Mouse (Mus musculus): Measurements from ENCODE around the gene Cpn2.

The Cpn2 gene

DNA sequence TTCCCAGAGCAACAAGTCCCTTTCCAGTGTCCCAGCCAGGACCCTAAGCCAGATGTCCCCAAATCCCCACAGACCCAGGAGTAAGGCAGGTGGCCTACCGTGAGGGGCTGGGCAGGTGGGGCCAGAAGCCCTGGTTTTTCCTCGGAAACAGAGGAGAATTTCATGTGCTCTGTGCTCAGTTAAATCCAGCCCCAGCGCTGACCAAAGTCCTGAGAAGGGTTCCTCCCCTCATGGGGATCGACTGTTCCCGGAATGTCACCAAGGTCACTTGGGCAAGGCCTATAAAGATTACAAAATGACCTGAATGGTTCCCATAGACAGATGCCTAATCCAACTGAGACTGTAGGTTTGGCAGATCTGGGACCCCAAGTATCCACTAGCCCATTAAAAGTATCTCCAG lies at the start of gene Cpn2:
TSS of gene Cpn2 (minus strand) at position 141 of the 400 bp plus-strand sequence.
- no peak for DNase-seq

DNA sequence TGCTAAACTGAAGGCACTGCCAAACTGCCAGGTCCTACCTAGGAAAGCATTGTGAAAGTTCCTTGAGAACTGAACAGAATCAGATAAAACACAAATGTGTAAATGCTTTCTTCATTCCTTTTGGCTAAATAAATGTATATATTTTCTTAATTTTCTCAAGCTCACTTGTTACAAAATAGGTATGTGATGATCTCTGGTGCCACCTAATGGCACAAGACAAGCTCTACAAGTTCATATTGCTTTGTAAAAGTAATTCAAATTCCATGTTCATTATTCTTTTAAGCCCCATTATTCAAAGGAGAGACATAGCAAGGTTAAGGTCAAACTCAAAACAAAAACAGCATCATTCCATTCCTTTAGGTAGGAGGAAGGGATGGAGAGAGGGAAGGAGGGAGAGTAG lies 46.9 kb upstream of the Cpn2 start:
- no peak for DNase-seq

GRCm38 (mm10) chr16:30310647-30311046 lies 43.3 kb upstream of the Cpn2 start, which contains the start of gene Gp5:
Gp5 (minus strand) TSS chr16:30310779.
- DNase-seq, result no peak

- DNase-seq, result no peak
Measured at GRCm38 (mm10) chr16:30310171-30310515, 42.8 kb upstream of the Cpn2 start.

- no peak for DNase-seq
Measured at GRCm38 (mm10) chr16:30309395-30310170, 42.3 kb upstream of the Cpn2 start.

GRCm38 (mm10) chr16:30308616-30309394 lies 41.5 kb upstream of the Cpn2 start:
- DNase-seq, result peak; percentile 54

- DNase-seq, result no peak
Measured at GRCm38 (mm10) chr16:30307961-30308615, 40.8 kb upstream of the Cpn2 start.

GRCm38 (mm10) chr16:30307306-30307705 lies 40.0 kb upstream of the Cpn2 start:
- no peak for DNase-seq

DNA sequence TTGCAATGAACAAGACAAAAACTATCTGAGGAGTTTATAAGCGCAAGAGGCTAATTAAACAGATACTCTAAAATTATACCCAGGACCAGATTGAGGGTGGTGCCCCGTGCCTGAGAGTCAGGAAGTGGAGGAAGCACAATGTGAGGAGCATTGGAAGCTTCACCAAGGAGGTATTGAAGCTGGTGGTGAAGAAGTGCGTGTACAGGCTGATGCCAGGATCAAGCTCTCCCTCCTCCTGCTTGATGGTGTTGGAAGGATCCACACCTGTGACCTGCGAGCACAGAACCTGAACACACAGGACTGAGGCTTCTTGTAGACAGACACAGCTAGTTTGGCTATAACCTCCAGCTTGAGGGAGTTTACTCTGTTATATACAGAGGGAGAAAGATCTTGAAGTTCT lies 38.8 kb upstream of the Cpn2 start:
- no peak for DNase-seq

DNA sequence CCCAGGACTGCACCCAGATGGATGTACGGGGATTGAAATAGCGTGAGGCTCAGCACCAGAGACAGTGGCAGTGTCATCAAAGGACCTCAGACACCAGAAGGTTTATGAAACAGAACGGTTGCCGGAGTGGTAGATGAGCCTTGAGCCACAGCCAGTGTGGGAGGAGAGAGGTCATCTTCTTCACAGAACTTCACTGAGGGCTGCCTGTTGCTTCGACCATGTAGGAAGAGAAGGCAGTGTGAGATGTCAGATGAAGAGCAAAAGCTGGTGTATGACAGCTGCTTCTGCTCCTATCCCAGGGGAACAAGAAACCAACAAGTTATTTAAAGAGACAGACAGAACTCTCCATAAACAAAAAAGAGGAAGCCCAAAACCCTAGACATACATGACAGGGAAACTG lies 36.9 kb upstream of the Cpn2 start:
- no peak for DNase-seq

DNA sequence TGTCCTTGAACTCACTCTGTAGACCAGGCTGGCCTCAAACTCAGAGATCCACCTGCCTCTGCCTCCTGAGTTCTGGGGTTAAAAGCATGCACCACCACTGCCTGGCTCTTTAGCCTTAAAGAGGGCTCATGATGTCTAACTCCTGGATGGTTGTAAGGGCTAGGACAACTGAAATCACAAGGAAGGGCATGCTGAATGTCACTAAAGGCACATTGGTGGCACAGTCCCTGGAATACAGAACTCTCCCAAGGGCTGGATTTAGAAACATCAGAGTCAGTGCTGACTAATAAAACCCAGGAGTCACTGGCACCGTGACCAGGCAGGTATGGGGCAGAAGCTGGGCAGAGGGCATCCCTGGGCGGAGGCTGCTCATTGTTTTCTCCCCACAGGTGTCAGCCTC lies 36.1 kb upstream of the Cpn2 start:
- DNase-seq, result no peak

- DNase-seq, result no peak
Measured at GRCm38 (mm10) chr16:30302686-30303085, 35.4 kb upstream of the Cpn2 start.

DNA sequence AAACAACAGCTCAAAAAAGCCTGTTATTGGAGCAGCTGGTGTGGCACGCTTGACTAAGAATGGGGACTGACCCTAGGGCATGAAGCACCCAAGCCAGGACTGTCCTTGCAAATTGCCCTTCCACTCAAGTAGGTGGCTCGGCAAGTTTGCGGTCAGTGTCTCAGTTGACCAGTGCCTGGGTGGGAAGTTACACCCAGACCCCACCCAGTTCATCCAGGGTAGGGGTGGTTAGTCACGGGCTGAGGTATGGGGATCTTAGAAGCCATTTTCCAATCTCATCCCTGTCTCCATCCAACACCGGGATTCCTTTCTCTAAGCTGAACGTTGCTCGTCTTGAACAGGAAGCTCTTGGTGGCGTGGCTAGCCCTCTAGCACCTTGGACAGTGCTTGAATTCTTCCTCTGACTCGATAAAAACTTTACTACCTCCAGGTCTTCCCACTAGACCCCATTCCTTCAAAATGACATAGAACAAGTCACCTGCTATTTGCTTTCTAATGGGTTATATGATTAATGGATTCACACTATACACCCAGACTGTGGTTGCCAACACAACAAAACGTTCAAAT lies 32.5 kb upstream of the Cpn2 start:
- no peak for DNase-seq

GRCm38 (mm10) chr16:30297450-30297849 lies 30.2 kb upstream of the Cpn2 start:
- no peak for DNase-seq

DNA sequence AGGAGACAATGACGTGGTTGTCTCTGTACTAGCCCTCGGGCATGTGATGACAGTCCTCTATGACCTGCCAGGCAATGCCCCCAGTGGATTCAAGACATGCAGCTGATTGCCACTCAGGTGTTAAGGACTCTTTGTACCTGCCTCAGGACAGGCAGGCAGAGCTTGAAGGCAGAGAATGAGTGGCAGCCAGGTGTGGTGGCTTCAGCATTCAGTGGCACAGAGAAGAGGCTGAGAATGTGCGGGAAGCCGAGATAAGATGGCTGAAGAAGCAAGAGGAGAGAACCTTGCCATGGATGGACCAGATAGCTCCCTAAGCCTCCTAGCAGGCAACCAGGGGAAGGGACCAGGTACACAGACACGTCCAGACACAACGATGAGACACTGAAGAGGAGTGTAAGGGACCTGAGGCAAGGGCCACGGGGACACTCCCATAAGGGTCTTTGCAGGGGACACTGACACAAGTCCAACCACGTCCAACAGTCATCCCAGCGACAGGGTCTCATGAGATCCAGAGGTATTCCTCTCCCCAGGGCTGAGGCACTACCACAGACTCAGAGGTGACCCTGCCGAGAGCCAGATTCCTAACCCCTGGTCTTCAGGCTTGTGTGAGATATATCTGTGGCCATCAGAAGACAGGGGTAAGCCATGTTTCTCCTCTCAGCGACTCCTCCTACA lies 29.4 kb upstream of the Cpn2 start:
- DNase-seq, result no peak

GRCm38 (mm10) chr16:30295106-30295505 lies 27.8 kb upstream of the Cpn2 start:
- no peak for DNase-seq

- no peak for DNase-seq
Measured at GRCm38 (mm10) chr16:30290436-30290835, 23.1 kb upstream of the Cpn2 start.

DNA sequence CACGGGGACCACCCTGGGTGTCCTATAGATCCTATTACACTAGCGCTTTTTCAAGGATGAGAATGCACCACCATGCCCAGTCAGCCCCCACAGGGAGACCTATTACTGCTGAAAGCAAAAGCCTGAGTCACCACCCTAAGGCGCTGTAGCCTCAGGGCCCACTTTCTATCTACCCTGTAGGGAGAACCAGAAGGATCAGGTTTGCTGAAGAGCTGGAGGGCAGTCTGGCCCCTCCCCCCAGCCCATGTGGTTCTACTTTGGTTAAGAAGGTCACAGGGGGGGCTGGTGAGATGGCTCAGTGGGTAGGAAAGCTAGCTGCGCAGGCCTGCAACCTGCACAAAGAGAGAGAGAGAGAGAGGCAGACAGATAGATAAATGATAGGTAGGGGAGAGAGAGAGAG lies 18.4 kb upstream of the Cpn2 start:
- DNase-seq, result no peak

DNA sequence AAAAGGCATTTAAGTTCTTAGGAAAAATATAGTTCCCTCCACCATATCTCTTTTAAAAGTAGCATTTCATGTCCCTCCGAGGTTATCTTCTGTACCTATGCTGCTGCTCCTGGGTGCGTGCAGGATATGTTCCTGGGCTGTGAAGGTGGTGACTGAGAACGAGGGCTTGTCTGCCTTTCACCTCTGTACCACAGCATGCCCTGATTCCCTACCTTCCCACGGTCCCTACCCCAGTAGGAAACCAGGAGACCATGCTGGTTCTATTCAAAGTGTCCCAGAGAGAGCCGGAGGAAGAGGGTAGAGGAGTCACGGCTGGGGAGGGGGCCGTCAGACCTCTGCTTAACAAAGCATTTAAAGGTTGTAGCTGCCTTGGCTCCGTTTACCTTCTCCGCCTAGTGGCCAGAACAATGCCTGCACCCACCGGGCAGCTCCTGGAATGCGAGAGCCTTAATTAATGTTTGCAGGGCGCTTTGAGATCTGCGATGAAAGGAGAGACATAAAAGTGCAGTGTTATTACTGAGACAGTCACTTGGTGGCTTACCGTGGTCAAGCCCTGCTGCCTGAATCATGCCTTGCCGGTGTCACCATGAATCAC lies 16.5 kb upstream of the Cpn2 start:
- DNase-seq, result no peak

- no peak for DNase-seq
Measured at GRCm38 (mm10) chr16:30282844-30283495, 15.7 kb upstream of the Cpn2 start, which contains the start of gene Lrrc15. Lrrc15 (minus strand) TSS chr16:30283256.

DNA sequence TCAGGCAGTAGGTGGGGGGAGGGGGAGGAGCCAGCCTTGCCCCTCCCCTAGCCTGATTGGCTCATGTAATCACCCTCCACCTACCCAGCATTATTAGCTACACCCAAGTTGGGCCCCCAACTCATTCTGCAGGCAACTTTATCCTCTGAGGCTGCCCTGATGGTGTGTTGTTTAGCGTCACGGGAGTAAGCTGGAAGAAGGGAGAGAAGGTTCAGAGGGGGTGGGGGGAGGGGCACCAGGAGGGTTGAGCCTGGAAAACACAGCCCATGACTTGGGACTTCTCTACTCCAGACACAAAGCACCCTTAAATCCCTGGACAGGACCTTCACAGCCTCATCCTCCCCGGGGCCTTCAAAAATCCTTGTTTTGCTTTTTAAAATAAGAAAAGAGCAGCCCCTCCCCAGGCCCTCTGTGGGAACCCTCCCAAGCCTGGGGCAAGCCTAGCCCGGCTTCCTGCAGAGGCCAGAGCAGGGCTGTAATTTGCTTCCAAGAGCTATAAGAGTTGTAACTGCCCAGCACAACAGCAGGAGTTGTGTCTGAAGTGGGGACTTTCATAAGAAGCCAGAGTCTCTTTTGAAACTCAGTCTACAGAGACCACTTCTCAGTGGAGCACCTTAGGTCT lies 13.5 kb upstream of the Cpn2 start:
- no peak for DNase-seq
